Mouse (Mus musculus) ES-E14 (cell line): ENCODE measurements at regions not wholly inside any gene's neighbourhood (a gene's known extent, or its start where the extent isn't known, plus 50 kb on each side); places are given as distances from the start of the nearest gene placed in this dataset.

ENCODE experiments used
- DNase-seq: peaks from one replicate; pipeline ENCODE4 v3.0.0-alpha.2; 2013; ENCODE audit warnings: low read depth, low spot score
- H3K27ac ChIP-seq: 2 replicates; pipeline ENCODE4 v1.5.1; 2012; ENCODE audit warnings: low read depth, mild to moderate bottlenecking, low read length, moderate library complexity, mixed read lengths; ENCODE audit not compliant: poor library complexity, insufficient read depth, severe bottlenecking
- H3K36me3 ChIP-seq: 2 replicates; pipeline ENCODE4 v1.6.1; 2012; ENCODE audit warnings: mild to moderate bottlenecking, low read length, moderate library complexity, mixed read lengths; ENCODE audit not compliant: control insufficient read depth, poor library complexity, insufficient read depth, severe bottlenecking
- H3K4me1 ChIP-seq, 2 experiments: fragments of 150-350 bp in 1 of 2; sonication (generic) in 1 of 2; 2 replicates each; pipeline ENCODE4 v1.6.1; 2012; ENCODE audit warnings: low read length in 2 of 2, mild to moderate bottlenecking in 1 of 2, mixed read lengths in 1 of 2; ENCODE audit not compliant: control insufficient read depth in 2 of 2, insufficient read depth in 2 of 2, poor library complexity in 1 of 2
- H3K4me3 ChIP-seq, 2 experiments: fragments of 150-350 bp in 1 of 2; sonication (generic) in 1 of 2; 2 replicates each; pipeline ENCODE4 v1.5.1; 2012; ENCODE audit warnings: low read length in 2 of 2, low read depth in 1 of 2, mild to moderate bottlenecking in 1 of 2, mixed read lengths in 1 of 2; ENCODE audit not compliant: insufficient read depth in 1 of 2, poor library complexity in 1 of 2, severe bottlenecking in 1 of 2
- H3K9ac ChIP-seq: 2 replicates; pipeline ENCODE4 v1.6.1; 2012; ENCODE audit warnings: low read depth, mild to moderate bottlenecking, low read length, mixed read lengths; ENCODE audit not compliant: poor library complexity, insufficient read depth, severe bottlenecking
- H3K9me3 ChIP-seq: fragments of 150-350 bp; sonication (generic); 2 replicates; pipeline ENCODE4 v1.6.1; 2012; ENCODE audit warnings: low read depth, mild to moderate bottlenecking, low read length; ENCODE audit not compliant: control insufficient read depth, insufficient read depth
- CHD2 ChIP-seq: IDR thresholded peaks from 2 replicates; pipeline ENCODE4 v1.6.1; 2014; ENCODE audit warnings: mild to moderate bottlenecking, low read depth, low read length, inconsistent platforms
- HCFC1 ChIP-seq: IDR thresholded peaks from 2 replicates; pipeline ENCODE4 v1.6.1; 2012; ENCODE audit warnings: low read length, inconsistent platforms, borderline replicate concordance; ENCODE audit not compliant: insufficient read depth
- MAFK ChIP-seq: IDR thresholded peaks from 2 replicates; pipeline ENCODE4 v1.6.1; 2014; ENCODE audit warnings: mild to moderate bottlenecking, low read depth, low read length, inconsistent platforms; ENCODE audit not compliant: insufficient read depth
- ZC3H11A ChIP-seq: IDR thresholded peaks from 2 replicates; pipeline ENCODE4 v1.6.1; 2012; ENCODE audit warnings: low read depth, mild to moderate bottlenecking, inconsistent platforms, low read length, borderline replicate concordance
- ZNF384 ChIP-seq: IDR thresholded peaks from 2 replicates; pipeline ENCODE4 v1.6.1; 2012; ENCODE audit warnings: low read depth, low read length, inconsistent platforms
- in situ Hi-C, 2 experiments: fragments of 600-800 bp; cut with MboI; formaldehyde crosslinking; loops; one replicate each; pipeline ENCODE4 v1.15.1; 2025; ENCODE audit warnings: low sequenced_read_pairs in 2 of 2, inconsistent platforms in 1 of 2; ENCODE audit not compliant: unreplicated experiment in 2 of 2

GRCm38 (mm10) chr11:24328481-24328880 lies 250.6 kb downstream of the Bcl11a start:
- Histone ChIP-seq H3K9ac (no peak overlapping the region), H3K9me3 (no peaks in the 10 kb centered on the region), H3K4me3 (no peak overlapping the region), H3K36me3 (no peaks in the 10 kb centered on the region), H3K27ac (no peak overlapping the region), H3K4me1 (no peaks in the 10 kb centered on the region)
- no peak for TF ChIP-seq HCFC1
- TF ChIP-seq ZC3H11A: no peak
- TF ChIP-seq CHD2: no peak
- no peak for TF ChIP-seq ZNF384
- no peak for TF ChIP-seq MAFK
- in situ Hi-C loops: no loop called here
- no peak for DNase-seq

GRCm38 (mm10) chr11:24330366-24331124 lies 252.7 kb downstream of the Bcl11a start:
- Histone ChIP-seq H3K36me3 (no peaks in the 10 kb centered on the region), H3K9me3 (no peaks in the 10 kb centered on the region), H3K4me3 (no peak overlapping the region), H3K4me1 (no peaks in the 10 kb centered on the region), H3K9ac (no peak overlapping the region), H3K27ac (no peak overlapping the region)
- in situ Hi-C loops: no loop called here
- DNase-seq: no peak
- TF ChIP-seq ZNF384 (no peak), HCFC1 (no peak), MAFK (no peak), CHD2 (no peak), ZC3H11A (no peak)

- Histone ChIP-seq H3K9me3 (no peaks in the 10 kb centered on the region), H3K4me1 (no peaks in the 10 kb centered on the region), H3K4me3 (no peak overlapping the region), H3K36me3 (no peaks in the 10 kb centered on the region), H3K27ac (no peak overlapping the region), H3K9ac (no peak overlapping the region)
- no peak for TF ChIP-seq ZC3H11A
- DNase-seq: peak; percentile 7
- in situ Hi-C loops: no loop called here
Measured at GRCm38 (mm10) chr11:24332241-24332640, 254.4 kb downstream of the Bcl11a start.

- Histone ChIP-seq H3K36me3 (no peaks in the 10 kb centered on the region), H3K27ac (no peak overlapping the region), H3K9me3 (no peaks in the 10 kb centered on the region), H3K4me1 (no peaks in the 10 kb centered on the region), H3K9ac (no peak overlapping the region), H3K4me3 (no peak overlapping the region)
- in situ Hi-C loops: no loop called here
- no peak for DNase-seq
- TF ChIP-seq ZC3H11A (no peak), HCFC1 (no peak), MAFK (no peak), CHD2 (no peak), ZNF384 (no peak)
Measured at GRCm38 (mm10) chr11:24333111-24333510, 255.3 kb downstream of the Bcl11a start.

DNA sequence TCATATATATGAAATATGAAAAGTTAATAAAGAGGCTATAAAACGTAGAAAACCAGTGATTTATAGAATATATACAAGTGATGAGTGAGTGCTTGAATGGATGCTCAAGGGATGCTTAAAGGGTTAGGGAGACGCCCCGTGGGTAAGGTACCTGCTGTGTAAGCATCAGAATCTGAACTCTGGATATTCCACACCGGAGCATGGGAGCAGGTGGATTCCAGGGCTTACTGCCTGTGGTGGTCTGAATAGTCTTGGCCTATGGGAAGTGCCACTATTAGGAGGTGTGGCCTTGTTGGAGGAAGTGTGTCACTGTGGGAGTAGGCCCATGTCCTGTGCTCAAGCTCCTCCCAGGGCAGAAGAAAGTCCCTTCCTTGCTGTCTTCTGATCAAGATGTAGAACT lies 257.4 kb downstream of the Bcl11a start:
- Histone ChIP-seq H3K9me3 (no peaks in the 10 kb centered on the region), H3K4me3 (no peak overlapping the region), H3K4me1 (no peaks in the 10 kb centered on the region), H3K9ac (no peak overlapping the region), H3K27ac (no peak overlapping the region), H3K36me3 (no peaks in the 10 kb centered on the region)
- TF ChIP-seq HCFC1 (no peak), CHD2 (no peak), ZNF384 (no peak), MAFK (no peak), ZC3H11A (no peak)
- no peak for DNase-seq
- in situ Hi-C loops: no loop called here
